Mouse (Mus musculus): ENCODE measurements around the gene P2rx2.

GRCm38 (mm10) chr5:110384491-110384890 lies 41.5 kb upstream of the P2rx2 start:
- TF ChIP-seq EP300 (IDR thresholded peaks at IDR 0.05; ENCODE audit: low read depth), result no peak
- no peak for TF ChIP-seq CTCF (IDR thresholded peaks at IDR 0.05; ENCODE audit: low read depth)
